Mouse (Mus musculus): ENCODE measurements around the gene Cdca5. TPM values are rescaled to one million over a fixed set of nuclear protein-coding genes. Genes with fewer than 3 reads are reported as not detected.

The Cdca5 gene
- polyA plus RNA-seq, 1 experiment from 2014 or later, result 8.9 TPM

DNA sequence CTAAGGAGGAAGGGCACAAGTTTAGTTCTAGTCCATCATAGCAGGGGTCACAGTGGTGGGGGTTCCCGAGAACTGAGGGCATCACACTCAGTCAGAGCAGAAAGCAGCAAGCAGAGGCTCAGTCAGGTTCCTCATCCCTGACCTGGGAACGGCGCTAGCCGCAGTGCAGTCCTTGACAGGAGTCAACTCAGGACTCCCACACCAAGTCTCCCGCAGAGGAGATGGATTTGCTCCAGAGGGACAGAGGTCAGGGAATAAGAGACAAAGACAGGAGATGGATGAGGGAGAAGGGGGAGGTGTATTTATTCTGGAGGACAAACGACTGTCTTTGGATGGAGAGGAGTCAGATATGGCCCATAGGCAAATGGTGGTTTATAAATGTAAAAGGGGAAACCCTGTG lies 28.3 kb downstream of the Cdca5 start:
- Histone ChIP-seq H3K27ac (ENCODE audit: low read depth, low read length) (no peak overlapping the region), H3K4me1 (replicated peaks; ENCODE audit: control insufficient read depth, insufficient read depth, low read length) (no peaks in the 10 kb centered on the region; the same call in 1 of the 2 replicates), H3K9me3 (ENCODE audit: control insufficient read depth) (no peaks in the 10 kb centered on the region), H3K36me3 (ENCODE audit: control insufficient read depth, insufficient read depth) (peaks cover 45% of the 10 kb centered on the region), H3K9ac (ENCODE audit: low read depth, low read length) (no peak overlapping the region), H3K4me2 (replicated peaks; ENCODE audit: low read depth) (no peak overlapping the region), H3K27me3 (replicated peaks; ENCODE audit: control insufficient read depth, insufficient read depth, low read length) (no peaks in the 10 kb centered on the region), H3K4me3 (ENCODE audit: low read depth, low read length) (no peak overlapping the region)
- 51% methylated on average over 6 of the region's 6 CpGs for WGBS
- no peak for ATAC-seq
- TF ChIP-seq CTCF (IDR thresholded peaks at IDR 0.05; ENCODE audit: low read depth), result no peak

DNA sequence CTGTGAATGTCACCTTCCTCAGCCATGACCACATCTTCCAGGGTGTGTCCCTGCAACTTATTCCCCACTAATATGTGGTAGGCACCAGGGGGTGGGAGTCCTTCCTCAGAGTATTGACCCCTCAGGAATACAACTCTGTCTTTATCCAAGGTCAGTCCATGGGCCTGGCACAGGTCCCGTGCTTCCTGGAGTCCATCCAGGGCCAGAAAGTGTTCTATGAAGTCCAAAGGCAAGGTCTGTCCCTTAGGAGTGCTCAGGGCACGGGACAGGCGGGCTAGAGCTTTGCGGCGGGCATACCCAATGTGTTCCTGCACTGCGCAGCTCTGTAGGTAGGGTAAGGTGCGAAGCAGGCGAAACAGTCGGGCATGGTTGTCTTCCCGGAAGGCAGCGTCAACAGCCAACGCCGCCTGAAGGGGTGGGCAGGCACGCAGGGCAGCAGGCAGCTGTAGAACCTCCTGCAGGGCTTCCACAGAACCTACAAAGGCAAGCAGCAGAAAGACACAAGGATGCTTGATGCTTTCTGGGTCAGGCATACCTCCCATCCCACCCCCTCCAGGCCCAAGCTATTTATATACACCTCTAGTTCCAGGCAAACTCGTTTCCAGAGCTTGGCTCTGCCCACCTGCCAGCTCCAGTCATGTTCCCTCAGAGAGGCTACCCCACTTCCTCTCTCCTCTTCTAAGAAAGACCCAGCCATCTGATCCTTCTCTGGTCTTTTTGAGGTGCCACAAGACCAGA lies 31.5 kb downstream of the Cdca5 start:
- H3K27ac ChIP-seq (ENCODE audit: low read depth, low read length), result no peak overlapping the region
- H3K4me3 ChIP-seq (ENCODE audit: low read depth, low read length), result no peak overlapping the region
- H3K9ac ChIP-seq (ENCODE audit: low read depth, low read length), result no peak overlapping the region
- WGBS, result 87% methylated on average over 15 of the region's 15 CpGs
- ATAC-seq, result no peak
- TF ChIP-seq CTCF (IDR thresholded peaks at IDR 0.05; ENCODE audit: low read depth), result no peak
- H3K9me3 ChIP-seq (ENCODE audit: control insufficient read depth), result no peaks in the 10 kb centered on the region
- no peaks in the 10 kb centered on the region; the same call in 1 of the 2 replicates for H3K4me1 ChIP-seq (replicated peaks; ENCODE audit: control insufficient read depth, insufficient read depth, low read length)
- H3K36me3 ChIP-seq (ENCODE audit: control insufficient read depth, insufficient read depth), result peaks cover 41% of the 10 kb centered on the region
- no peak overlapping the region; the same call in 1 of the 2 replicates for H3K4me2 ChIP-seq (replicated peaks; ENCODE audit: low read depth)
- H3K27me3 ChIP-seq (replicated peaks; ENCODE audit: control insufficient read depth, insufficient read depth, low read length), result no peaks in the 10 kb centered on the region

DNA sequence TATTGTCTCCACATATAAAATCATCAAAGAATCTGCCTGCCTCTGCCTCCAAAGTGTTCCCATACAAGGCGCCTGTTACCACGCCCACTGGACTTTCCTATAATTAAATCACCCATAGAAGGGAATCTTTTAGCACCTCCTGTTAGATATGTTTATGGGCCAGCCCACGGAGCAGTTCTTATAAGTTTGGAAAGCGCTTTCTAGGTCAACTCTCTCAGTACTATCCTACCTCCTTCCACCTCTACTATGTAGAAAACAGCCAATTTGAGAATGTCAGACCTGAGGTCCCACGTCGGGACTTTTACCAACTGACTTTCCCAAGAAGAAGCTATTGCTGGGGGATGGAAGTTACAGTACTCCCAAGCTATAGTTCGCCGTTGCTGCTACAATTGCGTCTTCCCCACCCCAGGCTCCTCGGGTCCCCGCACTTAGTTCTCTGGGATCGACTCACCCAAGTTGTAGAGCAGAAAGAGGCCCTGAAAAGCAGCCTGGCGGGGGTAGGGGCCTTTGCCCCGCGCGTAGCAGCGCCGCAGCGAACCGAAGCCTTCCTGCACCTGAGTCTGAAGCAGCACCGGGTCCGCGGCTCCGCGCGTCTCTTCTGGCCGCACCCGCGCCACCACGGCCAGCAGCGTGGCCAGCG lies 32.7 kb downstream of the Cdca5 start:
- Histone ChIP-seq H3K27ac (ENCODE audit: low read depth, low read length) (peak overlapping the region; percentile 91), H3K4me1 (replicated peaks; ENCODE audit: control insufficient read depth, insufficient read depth, low read length) (no peaks in the 10 kb centered on the region; the same call in 1 of the 2 replicates), H3K9ac (ENCODE audit: low read depth, low read length) (peak overlapping the region; percentile 78), H3K4me3 (ENCODE audit: low read depth, low read length) (peak overlapping the region; percentile 73), H3K27me3 (replicated peaks; ENCODE audit: control insufficient read depth, insufficient read depth, low read length) (no peaks in the 10 kb centered on the region), H3K9me3 (ENCODE audit: control insufficient read depth) (no peaks in the 10 kb centered on the region), H3K36me3 (ENCODE audit: control insufficient read depth, insufficient read depth) (peaks cover 37% of the 10 kb centered on the region), H3K4me2 (replicated peaks; ENCODE audit: low read depth) (peak overlapping the region; percentile 98)
- TF ChIP-seq CTCF (IDR thresholded peaks at IDR 0.05; ENCODE audit: low read depth), result no peak
- 3% methylated on average over 32 of the region's 32 CpGs for WGBS
- ATAC-seq, result no peak

DNA sequence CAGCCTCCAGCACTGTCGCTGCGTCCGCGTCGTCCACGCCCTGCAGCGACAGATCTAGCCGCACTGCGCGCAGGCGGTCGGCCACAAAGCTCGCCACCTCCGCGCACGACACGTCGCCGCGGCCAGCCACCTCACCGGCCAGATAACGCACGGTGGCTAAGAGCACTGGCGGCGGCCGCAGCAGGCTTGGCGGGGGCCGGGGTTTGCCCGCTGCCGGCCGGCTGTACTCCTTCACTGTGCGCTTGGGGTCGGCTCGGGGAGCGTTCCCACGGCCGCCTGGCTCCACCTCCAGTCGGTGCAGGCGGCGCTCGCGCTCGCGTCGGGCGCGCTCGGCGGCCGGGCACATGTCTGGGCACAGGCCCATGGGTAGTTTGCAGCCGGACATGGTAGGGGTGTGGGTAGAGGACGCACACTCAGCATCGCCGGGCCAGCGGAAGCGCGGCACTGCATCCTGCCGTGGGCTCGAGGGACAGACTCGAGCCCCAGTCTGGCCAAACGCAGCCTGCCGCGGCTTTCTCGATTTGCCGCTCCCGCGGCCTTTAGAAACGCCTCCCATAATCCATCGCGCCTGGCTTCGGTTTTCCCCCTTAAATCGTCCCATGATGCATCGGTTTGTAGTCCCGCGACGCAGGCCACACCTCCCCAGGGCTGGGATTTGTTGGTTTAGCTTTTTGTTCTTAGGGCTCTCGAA lies 33.3 kb downstream of the Cdca5 start, which contains the start of gene Sac3d1:
TSS of gene Sac3d1 (minus strand) at position 665 of the 691 bp plus-strand sequence.
- H3K27ac ChIP-seq (ENCODE audit: low read depth, low read length), result peak within 1 kb of the TSS; percentile 91
- peak within 1 kb of the TSS; percentile 78 for H3K9ac ChIP-seq (ENCODE audit: low read depth, low read length)
- H3K27me3 ChIP-seq (replicated peaks; ENCODE audit: control insufficient read depth, insufficient read depth, low read length), result no peaks in the 10 kb centered on the region
- peak within 1 kb of the TSS; percentile 98 for H3K4me2 ChIP-seq (replicated peaks; ENCODE audit: low read depth)
- under 1% methylated on average over 74 of the region's 77 CpGs for WGBS
- H3K9me3 ChIP-seq (ENCODE audit: control insufficient read depth), result no peaks in the 10 kb centered on the region
- peak; percentile 81 for ATAC-seq
- H3K4me3 ChIP-seq (ENCODE audit: low read depth, low read length), result peak within 1 kb of the TSS; percentile 73
- H3K4me1 ChIP-seq (replicated peaks; ENCODE audit: control insufficient read depth, insufficient read depth, low read length), result no peaks in the 10 kb centered on the region; the same call in 1 of the 2 replicates
- no peak; the same call in none of the 2 replicates for TF ChIP-seq CTCF (IDR thresholded peaks at IDR 0.05; ENCODE audit: low read depth)
- H3K36me3 ChIP-seq (ENCODE audit: control insufficient read depth, insufficient read depth), result peaks cover 30% of the 10 kb centered on the region

DNA sequence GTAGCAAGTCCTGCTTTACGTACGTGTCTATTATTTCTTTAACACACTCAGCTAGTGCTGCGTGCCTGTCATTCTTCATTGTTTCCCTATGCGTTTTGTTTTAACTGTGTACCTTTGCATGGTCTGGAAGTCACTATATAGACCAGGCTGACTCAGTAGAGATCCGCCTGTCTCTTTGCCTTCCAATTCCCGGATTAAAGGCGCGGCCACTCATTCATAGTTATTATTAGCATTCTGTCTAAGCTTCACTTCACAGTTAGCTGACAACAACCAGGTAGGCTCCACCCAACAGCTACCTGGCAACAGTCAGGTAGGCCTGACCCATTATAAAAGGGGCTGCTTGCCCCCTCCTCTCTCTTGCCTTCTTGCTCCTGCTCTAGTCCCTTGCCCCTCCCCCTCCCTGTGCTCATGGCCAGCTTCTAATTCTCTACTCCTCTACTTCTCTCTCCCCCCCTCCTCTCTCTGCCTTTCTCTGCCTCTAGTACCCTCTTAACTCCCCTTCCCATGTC lies 33.9 kb downstream of the Cdca5 start:
- peak overlapping the region; percentile 78; the same call in 1 of the 2 replicates for H3K9ac ChIP-seq (ENCODE audit: low read depth, low read length)

More for the DNA sequence above, 33.9 kb downstream of the Cdca5 start:
- no peaks in the 10 kb centered on the region for H3K9me3 ChIP-seq (ENCODE audit: control insufficient read depth)
- H3K36me3 ChIP-seq (ENCODE audit: control insufficient read depth, insufficient read depth), result peaks cover 27% of the 10 kb centered on the region
- H3K27me3 ChIP-seq (replicated peaks; ENCODE audit: control insufficient read depth, insufficient read depth, low read length), result no peaks in the 10 kb centered on the region
- WGBS, result under 1% methylated on average over 8 of the region's 8 CpGs
- H3K27ac ChIP-seq (ENCODE audit: low read depth, low read length), result peak overlapping the region; percentile 91
- H3K4me2 ChIP-seq (replicated peaks; ENCODE audit: low read depth), result peak overlapping the region; percentile 98
- 0 out of 2 replicates have a peak, but pooled peaks have one; percentile 1 for ATAC-seq
- no peak for TF ChIP-seq CTCF (IDR thresholded peaks at IDR 0.05; ENCODE audit: low read depth)
- peak overlapping the region; percentile 73 for H3K4me3 ChIP-seq (ENCODE audit: low read depth, low read length)
- no peaks in the 10 kb centered on the region; the same call in 1 of the 2 replicates for H3K4me1 ChIP-seq (replicated peaks; ENCODE audit: control insufficient read depth, insufficient read depth, low read length)

All from intestine, postnatal 0 days (tissue).